Mouse (Mus musculus): Measurements from ENCODE around the gene Ces3b. TPM values are rescaled to one million over a fixed set of nuclear protein-coding genes. Genes with fewer than 3 reads are reported as not detected.

Ces3b gene
- total RNA-seq, 4 experiments from 2014 or later, result not detected

DNA sequence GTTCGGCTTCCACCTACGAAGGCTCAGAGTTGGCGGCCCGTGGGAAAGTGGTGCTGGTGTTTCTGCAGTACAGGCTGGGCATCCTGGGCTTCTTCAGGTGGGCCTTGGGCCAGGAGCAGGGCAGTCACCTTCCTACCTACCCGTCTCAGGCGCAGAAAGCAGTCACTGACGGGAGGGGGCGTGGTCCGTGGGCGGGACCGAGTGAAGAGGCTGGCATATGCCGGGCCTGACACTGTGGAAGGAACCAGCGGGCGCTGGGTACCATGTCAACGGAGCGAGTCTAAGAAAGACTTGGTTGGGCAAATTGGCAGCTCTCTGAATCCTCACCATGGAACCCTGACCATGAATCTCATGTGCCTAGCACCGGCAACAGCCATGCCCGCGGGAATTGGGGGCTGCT is 58.8 kb downstream of the Ces3b start:
- no peak for DNase-seq (ENCODE audit: low spot score in 2 of 2)

Other genes starting within 250 kb of the Ces3b start
- not detected for gene Ces2c, start 236.7 kb upstream of the Ces3b start, total RNA-seq (2022)
- gene Ces2e, start 157.5 kb upstream of the Ces3b start, total RNA-seq (2022), result under 1 TPM in 1 of 4 experiments, not detected in 3; 0.30 TPM
- not detected for gene Ces2f, start 136.4 kb upstream of the Ces3b start, total RNA-seq (2022)
- under 1 TPM; 0.13 to 0.51 (median 0.32) TPM for gene Ces2g, start 122.0 kb upstream of the Ces3b start, total RNA-seq (2022)
- not detected for gene Ces2h, start 82.9 kb upstream of the Ces3b start, total RNA-seq (2022)
- not detected for gene Ces3a, start 35.2 kb upstream of the Ces3b start, total RNA-seq (2022)
- not detected for gene Ces4a, start 48.0 kb downstream of the Ces3b start, total RNA-seq (2022)
- gene Cbfb, start 86.9 kb downstream of the Ces3b start, total RNA-seq (2022), result 10 to 100 TPM; 17.4 to 21.8 (median 18.4) TPM
- gene D230025D16Rik, start 141.4 kb downstream of the Ces3b start, total RNA-seq (2022), result 10 to 100 TPM; 34.1 to 41.5 (median 38.7) TPM
- 1 to 10 TPM; 4.2 to 5.4 (median 4.8) TPM for gene B3gnt9, start 171.4 kb downstream of the Ces3b start, total RNA-seq (2022)
- 10 to 100 TPM in 2 of 4 experiments, 1 to 10 TPM in 2; 7.9 to 10.9 (median 9.6) TPM for gene Tradd, start 180.9 kb downstream of the Ces3b start, total RNA-seq (2022)
- gene Fbxl8, start 180.9 kb downstream of the Ces3b start, total RNA-seq (2022), result 1 to 10 TPM in 2 of 4 experiments, under 1 TPM in 2; 0.50 to 1.6 (median 1.1) TPM
- gene Hsf4, start 186.0 kb downstream of the Ces3b start, total RNA-seq (2022), result 10 to 100 TPM; 21.3 to 25.7 (median 22.9) TPM
- gene Nol3, start 192.4 kb downstream of the Ces3b start, total RNA-seq (2022), result 10 to 100 TPM; 10.6 to 13.8 (median 13.1) TPM
- gene 4931428F04Rik, start 206.1 kb downstream of the Ces3b start, total RNA-seq (2022), result 10 to 100 TPM; 22.0 to 26.7 (median 24.2) TPM
- 1 to 10 TPM; 1.4 to 2.2 (median 1.8) TPM for gene Exoc3l, start 212.3 kb downstream of the Ces3b start, total RNA-seq (2022)
- 10 to 100 TPM; 31.2 to 39.0 (median 34.8) TPM for gene E2f4, start 213.9 kb downstream of the Ces3b start, total RNA-seq (2022)
- 1 to 10 TPM; 1.5 to 3.0 (median 2.3) TPM for gene Elmo3, start 221.8 kb downstream of the Ces3b start, total RNA-seq (2022)
- gene Lrrc29, start 242.5 kb downstream of the Ces3b start, total RNA-seq (2022), result 1 to 10 TPM; 5.8 to 8.7 (median 7.1) TPM
- gene Tmem208, start 242.6 kb downstream of the Ces3b start, total RNA-seq (2022), result 10 to 100 TPM; 33.7 to 46.5 (median 40.0) TPM